Mouse (Mus musculus) brown adipose tissue, adult 24 weeks (tissue): Measurements from ENCODE around the gene Lbh. TPM values are rescaled to one million over a fixed set of nuclear protein-coding genes. Genes with fewer than 3 reads are reported as not detected.

Source experiments
- H3K27ac ChIP-seq: fragments of 200-500 bp; replicated peaks from 2 replicates; pipeline ENCODE4 v1.5.1; 2012; ENCODE audit warnings: low read depth, mild to moderate bottlenecking, low read length
- H3K4me1 ChIP-seq: fragments of 200-500 bp; 2 replicates; pipeline ENCODE4 v1.6.1; 2012; ENCODE audit warnings: low read length, mixed read lengths; ENCODE audit not compliant: control insufficient read depth, insufficient read depth, insufficient read length
- H3K4me3 ChIP-seq: fragments of 200-500 bp; 2 replicates; pipeline ENCODE4 v1.5.1; 2012; ENCODE audit warnings: low read depth, mild to moderate bottlenecking, low read length, moderate library complexity; ENCODE audit not compliant: insufficient read depth
- polyA plus RNA-seq: library from polyadenylated mRNA; stranded (reverse); fragments of >200 nt; gene quantifications from 2 replicates; pipeline ENCODE4 v1.2.4, GENCODE M21; 2012; ENCODE audit not compliant: missing spikeins, insufficient read depth, insufficient read length

The Lbh gene
- polyA plus RNA-seq, 1 experiment = 15.8 TPM

DNA sequence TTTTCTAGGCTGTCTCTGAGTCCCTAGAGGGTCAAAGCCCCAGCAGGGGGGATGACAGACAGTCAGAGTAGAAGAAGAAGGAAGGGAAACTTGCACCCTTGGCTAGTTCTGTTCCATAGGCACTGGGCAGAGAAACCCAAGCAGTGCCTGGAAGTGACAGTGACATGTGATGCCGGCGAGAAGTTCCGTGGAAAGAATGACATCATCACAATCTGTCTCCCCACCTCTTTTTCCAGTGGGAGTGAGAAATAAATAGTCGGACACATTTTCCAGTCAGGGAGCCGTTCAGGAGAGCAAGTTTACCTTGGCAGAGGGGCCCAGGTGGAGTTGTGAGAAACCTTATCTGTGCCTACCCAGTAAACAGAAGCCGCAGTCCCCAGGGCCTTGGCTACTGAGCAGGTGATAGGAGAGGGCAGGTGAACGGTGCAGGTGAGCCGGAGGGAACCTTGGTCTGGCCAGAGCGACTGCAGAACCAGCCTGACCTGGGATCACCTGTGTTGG lies 14.1 kb upstream of the Lbh start:
- no peak overlapping the region for H3K27ac ChIP-seq
- no peak overlapping the region for H3K4me3 ChIP-seq
- H3K4me1 ChIP-seq = no peaks in the 10 kb centered on the region

DNA sequence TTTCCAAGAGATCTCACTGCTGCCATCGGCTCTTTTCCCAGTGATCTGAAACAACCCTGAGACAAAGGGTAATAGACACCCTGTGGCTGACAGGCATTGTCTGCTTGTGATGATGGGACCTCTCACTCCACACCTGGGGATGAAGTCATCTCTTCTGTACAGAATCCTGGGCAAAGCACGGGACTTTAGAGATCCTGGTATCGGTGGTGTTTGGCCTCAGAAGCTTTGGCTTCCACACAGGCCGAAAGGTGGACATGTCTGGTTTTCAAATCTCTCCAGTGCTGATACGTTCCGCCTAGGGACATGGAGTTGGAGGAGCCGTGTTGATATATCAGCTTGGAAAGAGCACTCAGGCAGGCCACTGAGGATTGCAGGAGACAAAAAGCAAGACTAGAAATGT lies 13.2 kb upstream of the Lbh start:
- Histone ChIP-seq H3K27ac (no peak overlapping the region), H3K4me1 (no peaks in the 10 kb centered on the region), H3K4me3 (no peak overlapping the region)

- Histone ChIP-seq H3K4me1 (no peaks in the 10 kb centered on the region), H3K4me3 (no peak overlapping the region), H3K27ac (no peak overlapping the region)
These were observed 11.7 kb upstream of the Lbh start for GRCm38 (mm10) chr17:72906231-72906896.

DNA sequence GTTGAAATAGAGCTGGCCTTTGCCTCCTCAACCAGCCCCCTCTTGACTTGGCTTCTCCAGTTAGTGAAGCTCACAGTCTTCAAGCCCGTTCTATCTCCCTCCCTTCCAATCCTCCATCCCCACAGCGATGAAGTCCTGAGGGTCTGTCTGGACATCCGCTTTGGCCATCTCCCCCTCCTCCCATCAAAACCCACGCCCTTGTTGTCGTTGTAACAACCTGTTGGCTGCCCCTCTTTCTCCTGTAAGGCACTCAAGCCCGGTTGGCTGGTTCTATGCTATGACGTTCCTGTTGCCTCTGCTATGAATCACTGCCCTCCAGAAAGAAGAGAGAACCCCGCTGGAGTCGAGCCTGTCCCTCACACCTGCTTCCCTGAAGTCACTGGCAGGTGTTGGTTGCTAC lies 10.9 kb upstream of the Lbh start:
- Histone ChIP-seq H3K4me3 (no peak overlapping the region), H3K27ac (no peak overlapping the region), H3K4me1 (no peaks in the 10 kb centered on the region)

DNA sequence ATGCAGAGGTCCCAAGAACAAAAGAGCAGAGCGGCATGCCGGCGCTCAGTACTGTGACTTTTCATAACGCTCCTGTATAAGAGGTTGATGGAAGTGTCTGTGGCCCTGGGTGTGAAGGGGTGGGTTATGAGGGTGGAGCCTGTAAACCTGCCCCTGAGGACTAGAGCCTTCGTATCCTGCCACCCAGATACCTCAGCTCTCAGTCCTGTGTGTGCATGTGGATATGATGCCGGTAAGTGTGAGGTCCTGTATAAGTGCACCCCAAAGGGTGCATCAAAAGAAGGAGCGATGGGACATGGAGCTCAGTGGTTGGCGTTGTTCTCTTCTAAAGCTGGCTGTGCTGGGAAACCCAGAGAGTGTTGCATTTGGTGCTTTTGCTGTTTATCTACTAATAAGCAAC lies 10.3 kb upstream of the Lbh start:
- Histone ChIP-seq H3K4me3 (no peak overlapping the region), H3K4me1 (no peaks in the 10 kb centered on the region), H3K27ac (no peak overlapping the region)

DNA sequence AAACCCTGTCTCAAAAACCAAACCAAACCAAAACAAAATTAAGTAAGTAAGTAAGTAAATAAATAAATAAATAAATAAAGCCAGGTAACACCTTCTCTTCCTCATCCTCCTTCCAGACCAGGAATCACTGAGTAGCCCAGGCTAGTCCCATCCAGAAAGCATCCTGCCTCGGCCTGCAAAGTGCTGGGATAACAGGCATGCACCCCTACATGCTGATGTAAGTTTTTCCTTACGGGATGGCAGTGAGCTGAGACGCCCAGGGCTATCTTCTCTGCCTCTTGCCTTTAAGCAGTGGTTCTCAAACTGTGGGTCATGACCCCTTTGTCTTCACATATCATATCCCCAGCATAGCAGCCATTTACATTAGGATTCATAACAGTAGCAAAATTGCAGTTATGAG lies 9.5 kb upstream of the Lbh start:
- Histone ChIP-seq H3K27ac (no peak overlapping the region), H3K4me3 (no peak overlapping the region), H3K4me1 (no peaks in the 10 kb centered on the region)

- Histone ChIP-seq H3K4me1 (no peaks in the 10 kb centered on the region), H3K27ac (no peak overlapping the region), H3K4me3 (no peak overlapping the region)
These were observed 8.8 kb upstream of the Lbh start for GRCm38 (mm10) chr17:72909061-72909852.

DNA sequence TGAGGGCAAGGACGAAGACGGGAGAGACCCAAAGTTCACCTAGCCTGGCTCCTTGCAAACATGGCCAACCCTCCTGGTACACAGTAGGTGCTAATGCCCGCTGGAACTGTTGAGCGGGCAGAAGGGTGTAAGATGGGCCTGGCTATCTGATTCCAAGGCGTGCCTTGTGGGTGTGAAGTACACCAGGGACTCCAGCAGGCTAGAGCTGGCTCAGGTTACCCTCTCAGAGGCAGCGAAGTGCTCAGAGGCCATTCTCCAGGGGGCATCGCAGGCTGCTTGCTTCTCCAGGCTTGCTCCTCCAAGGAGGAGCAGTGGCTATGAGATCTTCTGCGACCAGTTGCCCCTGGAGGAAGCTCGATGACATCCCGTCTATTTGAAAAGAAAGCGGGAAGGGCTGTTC lies 6.8 kb upstream of the Lbh start:
- Histone ChIP-seq H3K4me3 (no peak overlapping the region), H3K4me1 (no peaks in the 10 kb centered on the region), H3K27ac (no peak overlapping the region)

DNA sequence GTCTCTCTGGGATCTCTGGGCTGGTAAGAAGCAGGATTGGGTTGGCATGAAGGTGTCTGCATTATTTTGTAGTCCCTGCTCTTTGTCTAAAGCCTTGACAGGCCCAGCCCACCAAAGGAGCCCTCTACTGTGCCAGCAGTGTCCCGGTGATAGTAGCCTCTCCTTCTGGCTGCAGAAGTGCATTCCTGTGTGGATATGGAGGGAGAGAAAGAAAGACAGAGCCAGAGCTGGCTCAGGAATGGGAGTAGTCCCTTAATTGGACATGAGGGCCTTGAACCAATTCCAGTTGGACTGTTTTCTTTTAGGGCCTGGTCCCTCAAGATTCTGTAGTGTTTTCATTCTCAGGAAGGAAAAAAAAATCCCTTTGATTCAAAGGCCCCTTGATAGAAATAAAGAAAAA lies 6.4 kb upstream of the Lbh start:
- Histone ChIP-seq H3K4me1 (no peaks in the 10 kb centered on the region), H3K4me3 (no peak overlapping the region), H3K27ac (no peak overlapping the region)

GRCm38 (mm10) chr17:72914082-72914481 lies 4.0 kb upstream of the Lbh start:
- H3K4me1 ChIP-seq = no peaks in the 10 kb centered on the region
- no peak overlapping the region for H3K4me3 ChIP-seq
- H3K27ac ChIP-seq = no peak overlapping the region

GRCm38 (mm10) chr17:72917241-72918030 lies 669 bp upstream of the Lbh start:
- Histone ChIP-seq H3K27ac (peak overlapping the region; percentile 76), H3K4me1 (no peaks in the 10 kb centered on the region; the same call in 1 of the 2 replicates), H3K4me3 (peak overlapping the region; percentile 87)

DNA sequence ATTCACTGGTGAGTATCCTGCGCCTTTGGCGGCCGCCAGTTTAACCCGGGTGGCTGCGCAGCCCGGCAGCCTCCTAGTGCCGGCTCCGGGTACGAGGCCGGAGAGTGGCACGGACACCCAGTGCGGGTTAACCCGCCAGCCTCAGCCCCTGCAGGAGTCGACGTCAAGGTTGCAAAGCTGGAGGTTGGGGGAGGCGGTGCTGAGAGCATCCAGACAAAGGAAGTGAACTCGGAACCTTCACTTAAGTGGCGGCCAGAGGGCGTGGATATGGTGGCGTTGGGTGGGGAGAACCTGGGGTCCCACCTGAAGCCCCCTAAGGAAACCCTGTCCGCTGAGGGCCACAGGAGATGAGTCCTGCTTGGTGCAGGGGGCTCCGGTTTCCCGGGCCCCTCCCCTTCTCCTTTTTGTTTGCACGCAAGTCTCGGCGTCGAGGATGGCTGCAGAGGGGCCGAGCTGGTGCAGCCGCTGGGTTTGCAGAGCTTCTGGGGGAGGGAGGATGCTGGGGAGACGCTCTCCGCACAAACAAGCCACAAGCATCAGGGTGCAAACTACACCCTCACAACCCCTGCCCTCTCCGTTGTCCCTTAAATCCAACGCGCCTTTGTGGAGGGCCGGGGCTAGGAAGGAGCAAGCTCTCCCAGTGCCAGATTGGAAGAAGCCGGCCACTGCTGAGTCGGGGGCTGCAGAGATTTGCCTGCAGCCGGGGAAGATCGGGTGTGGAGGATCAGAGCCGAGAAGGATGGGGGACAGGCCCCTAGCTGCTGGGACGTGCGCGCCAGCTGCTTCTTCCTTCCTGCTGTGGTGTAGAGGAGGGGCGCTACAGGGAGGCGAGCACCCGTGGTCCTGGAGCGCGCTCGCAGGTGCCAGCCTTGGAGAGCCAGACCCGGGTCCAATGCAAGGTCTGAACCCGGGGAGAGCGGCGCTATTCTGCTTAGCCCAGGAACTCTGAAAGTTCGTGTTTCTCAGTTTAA lies 751 bp downstream of the Lbh start:
- Histone ChIP-seq H3K4me1 (no peaks in the 10 kb centered on the region; the same call in 1 of the 2 replicates), H3K27ac (peak overlapping the region; percentile 83), H3K4me3 (peak overlapping the region; percentile 87)

- peak overlapping the region; percentile 87 for H3K4me3 ChIP-seq
- no peak overlapping the region for H3K27ac ChIP-seq
- H3K4me1 ChIP-seq = peaks cover 5% of the 10 kb centered on the region; the same call in 1 of the 2 replicates
These were observed 1.5 kb downstream of the Lbh start for GRCm38 (mm10) chr17:72919641-72920040.

DNA sequence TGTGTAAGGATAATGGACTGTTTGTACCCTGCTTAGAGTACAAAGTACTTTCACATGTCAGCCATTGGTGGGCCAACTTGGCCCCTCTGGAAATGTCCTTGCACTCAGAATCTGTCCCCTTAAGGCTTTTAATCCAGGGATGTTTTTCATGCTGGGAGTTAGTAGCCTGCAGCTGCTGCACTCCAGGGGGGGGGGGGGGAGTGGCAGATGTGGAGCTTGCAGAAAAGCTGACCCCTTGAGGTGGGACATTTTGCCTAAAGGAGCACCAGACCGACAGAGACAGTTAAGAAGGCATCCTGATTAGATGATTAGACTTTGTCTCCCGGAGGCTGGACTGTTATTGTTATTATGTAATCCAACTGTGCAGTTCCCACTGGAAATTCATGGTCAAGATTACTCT lies 2.3 kb downstream of the Lbh start:
- peaks cover 11% of the 10 kb centered on the region for H3K4me1 ChIP-seq
- no peak overlapping the region for H3K27ac ChIP-seq
- no peak overlapping the region for H3K4me3 ChIP-seq
